Mouse (Mus musculus) c-Kit-positive CD71-positive TER-119-positive erythroid progenitor cells, embryonic 14.5 days (primary cell): ENCODE measurements around the gene Dusp5.
"Not testable (repeated sequence)": the region's sequence is repeated elsewhere in the genome, so short reads cannot be mapped to it uniquely, and the experiment has no call there.

ENCODE experiments used
- DNase-seq: peaks from one replicate; pipeline ENCODE4 v3.0.0-alpha.2; 2013; ENCODE audit warnings: low spot score

The Dusp5 gene

DNA sequence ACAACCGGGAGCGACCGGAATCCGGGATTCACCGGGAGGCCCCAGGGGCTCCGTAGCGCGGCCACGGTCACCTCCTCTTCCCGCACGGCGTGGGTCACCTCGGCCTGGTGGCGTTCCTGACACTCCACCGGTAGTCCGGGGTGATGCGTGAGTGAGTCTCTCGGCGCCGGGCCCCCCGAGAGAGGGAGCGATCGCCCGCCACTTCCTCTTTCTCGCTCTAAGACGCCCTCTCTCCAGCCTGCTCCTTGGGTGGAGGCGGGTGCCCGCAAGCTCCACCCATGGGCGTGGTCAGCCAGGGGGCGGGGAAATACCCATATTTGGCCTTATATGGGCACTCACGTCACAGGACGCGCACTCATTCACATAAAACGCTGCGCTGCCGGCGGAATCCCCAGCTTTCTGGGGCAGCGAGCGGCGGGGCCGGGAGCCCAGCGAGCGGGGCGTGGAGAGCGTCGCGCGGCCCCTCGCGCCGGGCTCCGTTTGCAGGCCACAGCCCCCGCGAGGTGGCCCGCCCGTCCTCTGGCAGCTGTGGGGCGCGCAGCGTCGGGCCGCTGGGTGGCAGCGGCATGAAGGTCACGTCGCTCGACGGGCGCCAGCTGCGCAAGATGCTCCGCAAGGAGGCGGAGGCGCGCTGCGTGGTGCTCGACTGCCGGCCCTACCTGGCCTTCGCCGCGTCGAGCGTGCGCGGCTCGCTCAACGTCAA is at the start of gene Dusp5:
Dusp5 (plus strand) TSS at position 358 of the 703 bp plus-strand sequence.
- peak; percentile 82 for DNase-seq

DNA sequence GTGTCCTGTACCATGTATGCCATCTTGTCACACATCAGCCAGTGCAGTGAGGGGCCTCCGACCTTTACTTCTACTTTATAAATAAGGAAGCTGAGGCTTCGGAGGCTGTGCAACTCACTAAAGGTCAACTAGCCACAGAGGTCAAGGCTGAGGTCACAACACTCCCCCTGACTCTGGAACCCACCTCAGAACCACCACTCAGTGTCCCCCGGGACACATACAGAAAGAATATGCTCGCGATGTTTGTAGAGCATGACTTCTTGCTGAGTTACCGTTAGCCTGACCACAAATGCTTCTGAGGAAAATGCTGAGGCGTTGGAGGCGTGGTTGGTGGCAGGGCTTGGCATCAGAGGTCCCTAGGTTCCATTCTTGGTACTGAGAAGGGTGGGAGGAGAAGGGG is 49.3 kb upstream of the Dusp5 start:
- no peak for DNase-seq

DNA sequence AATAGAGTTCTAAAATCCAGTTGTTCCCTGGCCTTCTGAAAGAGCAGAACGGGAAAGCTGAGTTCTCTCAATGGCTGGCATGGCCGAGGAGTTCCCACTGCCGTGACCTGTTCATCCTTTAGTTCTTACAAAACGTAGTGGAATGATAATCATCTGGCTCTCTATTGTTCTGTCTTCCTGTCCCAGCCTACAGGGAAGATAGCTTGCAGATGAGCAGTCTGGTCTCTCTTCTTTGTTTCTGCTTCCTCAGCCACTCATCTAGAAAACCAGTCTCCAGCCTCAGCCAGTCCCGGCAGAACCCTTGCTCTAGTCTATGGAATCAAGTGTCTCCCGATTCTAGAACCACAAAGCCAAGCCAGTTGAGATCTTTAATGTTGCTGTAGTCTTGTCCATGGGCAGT is 46.8 kb upstream of the Dusp5 start:
- DNase-seq = no peak

DNA sequence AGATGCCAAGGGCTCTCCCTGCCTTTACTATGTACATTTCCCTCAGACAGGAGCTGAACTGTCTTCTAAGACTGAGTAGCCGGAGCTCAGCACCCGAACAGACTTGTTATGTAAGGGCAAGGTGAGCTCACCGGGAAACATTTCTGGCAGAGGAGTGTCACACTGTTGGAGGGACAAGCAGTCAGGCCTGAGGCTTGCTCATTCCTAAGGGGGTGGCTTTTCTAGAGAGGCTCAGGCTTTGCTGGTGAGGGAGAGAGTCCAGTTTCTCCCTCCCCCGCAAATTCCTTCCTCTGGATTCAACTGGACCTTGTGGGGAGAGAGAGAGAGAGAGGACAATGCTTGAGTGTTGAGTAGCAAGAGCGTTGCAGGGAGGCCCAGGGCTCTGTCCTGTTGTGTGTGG is 46.4 kb upstream of the Dusp5 start:
- DNase-seq = no peak

DNA sequence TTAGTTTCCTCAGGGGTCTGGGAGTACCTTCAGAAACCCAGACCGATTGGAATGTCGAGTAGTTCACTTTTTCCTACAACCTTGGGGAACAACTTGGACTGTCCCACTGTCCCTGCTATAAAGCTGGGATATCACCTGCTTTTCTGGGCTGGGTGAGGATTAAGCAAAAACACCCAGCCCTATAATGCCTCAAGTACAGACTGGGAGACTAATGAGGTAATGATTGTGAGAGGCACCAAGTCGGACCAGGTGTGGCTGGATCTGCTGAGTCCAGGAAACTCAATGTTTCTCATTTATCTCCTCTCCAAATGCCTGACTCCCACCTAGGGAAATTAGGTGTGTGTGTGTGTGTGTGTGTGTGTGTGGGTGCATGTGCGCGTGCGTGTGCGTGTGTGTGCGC is 44.9 kb upstream of the Dusp5 start:
- no peak for DNase-seq

DNA sequence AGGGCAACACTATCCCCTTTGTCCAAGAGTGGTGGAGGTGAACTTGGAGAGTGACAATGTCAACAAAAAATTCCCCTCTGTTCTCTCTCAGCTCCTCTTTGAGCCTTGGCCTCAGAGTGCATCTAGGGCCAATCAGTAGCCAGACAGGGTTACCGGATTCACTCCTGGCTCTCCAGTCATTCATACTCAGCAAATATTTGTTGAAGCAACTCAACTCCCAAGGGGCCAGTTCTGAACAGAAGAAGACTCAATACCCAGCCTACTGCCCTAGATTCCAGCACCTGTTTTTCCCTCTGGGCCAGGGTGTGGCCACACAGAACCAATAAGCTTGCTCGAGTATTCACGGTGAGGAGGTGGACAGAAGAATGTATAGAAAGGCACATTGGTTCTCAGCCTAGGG is 44.0 kb upstream of the Dusp5 start:
- DNase-seq = no peak

DNA sequence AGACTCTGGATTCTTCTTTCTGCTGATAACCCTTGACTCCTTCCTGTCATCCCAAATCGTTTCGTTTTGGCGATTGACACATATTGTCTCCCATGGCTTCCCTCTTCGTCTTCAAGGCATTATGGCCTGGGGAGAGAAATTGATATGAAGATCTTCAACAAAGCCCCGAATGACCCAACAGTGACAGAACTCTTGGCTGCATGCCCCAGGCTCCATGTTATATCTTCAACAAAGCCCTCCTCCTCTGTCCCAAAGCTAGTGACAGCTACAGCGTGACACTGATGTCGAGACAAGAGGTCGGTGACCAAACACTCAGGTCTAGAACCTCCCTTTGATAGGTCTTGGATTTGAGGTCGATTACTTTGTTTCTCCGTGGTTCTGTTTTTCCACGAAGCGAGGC is 39.7 kb upstream of the Dusp5 start:
- no peak for DNase-seq

DNA sequence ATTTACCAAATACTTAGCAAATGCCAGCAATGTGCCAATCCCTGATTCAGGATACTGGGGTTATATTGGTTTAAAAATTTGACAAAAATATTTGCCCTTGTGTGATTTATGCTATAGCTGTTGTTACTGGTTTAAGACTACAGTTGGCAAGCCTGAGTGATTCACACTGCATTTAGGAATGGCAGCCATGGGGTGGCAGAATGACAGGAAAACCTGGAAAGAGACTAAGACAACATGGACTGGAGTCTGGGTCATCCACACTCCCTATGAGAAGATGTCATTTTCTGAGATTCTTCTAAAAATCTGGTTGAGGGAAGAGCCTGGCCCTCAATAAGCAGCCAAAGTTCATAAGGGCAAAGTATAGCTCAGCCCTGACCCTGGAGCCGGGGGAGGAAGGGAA is 39.0 kb upstream of the Dusp5 start:
- no peak for DNase-seq

DNA sequence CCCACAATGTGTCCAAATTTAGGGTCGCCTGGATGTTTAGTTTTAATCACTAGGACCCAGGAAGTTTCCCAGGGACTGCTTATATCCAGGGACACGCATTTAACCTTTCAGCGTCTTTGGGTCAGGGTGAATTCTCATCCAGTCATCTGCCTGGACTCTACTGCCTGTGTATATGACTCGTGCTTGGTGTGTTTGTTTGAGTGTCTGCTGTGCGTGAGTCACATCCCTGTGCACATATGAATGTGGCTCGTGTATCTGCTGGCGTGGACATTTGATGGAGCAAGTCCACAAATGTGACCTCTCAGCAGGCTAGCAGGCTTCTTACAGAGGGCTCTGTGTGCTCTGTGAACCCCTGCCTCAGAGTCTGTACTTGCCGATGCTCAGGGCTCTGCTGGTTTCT is 38.0 kb upstream of the Dusp5 start:
- DNase-seq = no peak

DNA sequence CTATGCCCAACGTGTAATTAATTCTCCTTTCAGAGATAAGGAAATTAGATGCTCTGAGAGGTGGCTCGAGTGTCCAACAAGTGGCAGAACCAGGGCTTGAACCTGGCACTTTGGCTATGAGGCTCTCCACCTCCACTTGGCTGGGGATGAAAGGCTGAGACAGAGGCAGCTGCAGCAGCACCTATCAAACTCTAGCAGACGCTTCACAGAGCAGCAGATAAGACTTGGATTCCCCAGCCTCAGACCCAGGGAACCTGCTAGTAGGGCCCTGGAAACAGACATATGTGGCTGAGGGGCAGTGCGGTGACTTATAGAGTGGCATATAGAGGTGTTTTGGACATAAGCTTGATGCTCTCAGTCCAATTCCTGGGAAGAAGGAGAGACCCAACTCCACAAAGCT is 36.4 kb upstream of the Dusp5 start:
- peak; percentile 4 for DNase-seq

DNA sequence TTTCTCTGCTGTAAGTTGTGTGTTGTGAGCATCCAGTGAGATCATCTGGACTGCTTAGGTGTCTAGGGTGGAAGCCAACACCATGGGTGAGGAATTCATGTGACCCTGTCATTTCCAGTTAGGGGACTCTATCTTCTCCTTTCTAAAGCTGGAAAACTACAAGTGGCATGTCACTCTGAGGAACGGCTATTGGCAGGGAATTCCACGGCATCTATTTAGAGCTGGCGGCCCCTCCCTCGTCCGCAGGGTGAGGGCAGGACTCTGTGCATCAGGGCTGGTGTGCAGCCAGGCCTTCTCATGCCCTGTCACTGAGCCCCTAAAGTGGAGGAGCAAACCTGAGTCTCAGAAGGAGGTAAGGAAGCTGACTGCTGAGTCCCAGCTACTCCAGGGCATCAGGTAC is 35.0 kb upstream of the Dusp5 start:
- DNase-seq = no peak

DNA sequence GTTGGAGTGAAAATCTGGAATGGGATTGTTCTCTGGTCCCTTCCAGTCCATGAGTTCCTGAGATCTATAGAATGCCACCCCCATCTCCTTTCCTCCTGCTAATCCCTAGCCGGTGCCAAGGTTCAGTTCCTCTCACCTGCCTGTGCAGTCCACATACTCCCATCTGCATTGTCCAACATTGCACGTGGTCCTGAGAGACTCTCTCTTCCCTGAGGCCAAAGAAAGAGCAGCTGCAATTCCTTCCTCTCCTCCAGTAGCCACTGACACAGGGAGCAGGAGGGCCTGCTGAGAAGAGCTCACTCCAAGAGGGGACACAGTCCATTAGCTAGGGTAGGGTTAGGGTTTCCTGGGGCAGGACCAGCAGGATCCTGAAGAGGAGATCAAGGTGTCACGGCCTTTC is 31.0 kb upstream of the Dusp5 start:
- no peak for DNase-seq

DNA sequence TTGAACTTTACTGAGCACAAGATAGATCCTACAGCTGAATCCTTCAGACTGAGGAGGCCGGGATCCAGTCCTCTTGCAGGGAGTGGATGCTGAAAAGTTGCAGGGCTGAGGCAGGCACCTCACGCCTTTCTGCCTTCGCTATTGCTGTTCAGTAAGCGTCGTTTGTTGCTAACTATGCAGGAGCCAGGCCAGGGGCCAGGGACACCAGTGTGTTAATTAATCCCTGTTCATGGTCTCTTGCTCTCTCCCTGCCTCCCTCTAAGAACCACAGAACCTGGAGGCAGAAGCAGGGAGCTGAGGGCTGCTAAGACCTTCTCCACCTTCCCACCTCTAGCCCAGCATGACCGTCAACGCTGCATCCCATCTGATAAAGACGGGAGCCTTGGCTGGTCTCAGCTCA is 29.9 kb upstream of the Dusp5 start:
- DNase-seq = no peak

DNA sequence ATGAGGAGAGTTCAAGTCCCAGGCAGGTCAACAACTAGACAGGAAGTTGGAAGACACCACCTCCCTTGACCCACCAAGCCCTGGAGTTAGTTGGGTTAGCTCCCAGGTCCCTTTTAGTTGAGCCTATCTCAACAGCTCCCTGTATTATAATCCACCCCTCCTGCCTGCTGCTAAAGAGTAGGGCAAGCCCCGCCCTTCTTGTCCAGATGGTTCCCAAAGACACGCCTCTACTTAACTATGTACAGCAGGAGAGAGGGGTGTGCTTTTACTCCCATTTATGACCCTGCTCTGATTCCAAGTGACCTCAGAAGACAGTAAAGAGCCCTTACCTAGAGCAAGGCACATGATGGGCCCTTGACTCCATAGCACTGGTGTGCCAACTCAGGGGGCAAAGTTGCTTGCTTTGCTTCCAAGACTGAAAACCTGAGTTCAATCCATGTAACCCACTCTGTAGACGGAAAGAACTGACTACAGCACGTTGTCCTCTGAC is 29.4 kb upstream of the Dusp5 start:
- no peak for DNase-seq

DNA sequence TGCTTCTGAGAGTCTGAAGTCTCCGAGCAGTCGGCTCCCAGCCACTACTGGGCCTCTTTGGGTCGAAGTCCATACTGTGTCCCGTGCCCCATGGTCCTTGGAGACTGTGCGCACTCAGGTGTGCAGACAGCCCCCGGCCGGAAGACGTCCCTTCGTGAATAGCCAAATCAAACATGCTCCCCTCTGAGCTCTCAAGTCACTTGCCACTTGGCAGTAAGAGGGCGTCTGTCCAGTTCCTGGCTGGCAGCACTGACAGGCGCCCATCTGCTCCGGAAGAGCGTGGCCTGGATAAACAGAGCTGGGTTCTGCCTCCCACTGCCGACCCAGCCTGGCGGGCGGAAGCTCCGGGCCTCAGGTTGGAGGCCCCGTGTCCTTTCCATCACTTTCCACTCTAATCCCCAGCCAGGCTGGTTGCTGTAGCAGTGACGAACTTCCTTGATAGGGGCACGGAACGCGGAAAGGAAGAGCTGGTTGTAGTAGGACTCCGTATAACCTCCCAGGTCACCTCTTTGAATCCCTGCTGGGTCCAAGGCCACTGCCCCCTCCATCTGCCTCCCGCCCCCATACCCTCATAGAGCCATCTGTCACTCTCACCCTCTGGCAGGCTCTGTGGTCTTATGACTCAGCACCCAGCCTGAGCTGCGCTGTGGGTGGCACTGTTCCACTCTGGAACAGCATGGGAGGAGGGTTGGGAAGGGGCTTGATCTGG is 28.5 kb upstream of the Dusp5 start:
- DNase-seq = no peak

DNA sequence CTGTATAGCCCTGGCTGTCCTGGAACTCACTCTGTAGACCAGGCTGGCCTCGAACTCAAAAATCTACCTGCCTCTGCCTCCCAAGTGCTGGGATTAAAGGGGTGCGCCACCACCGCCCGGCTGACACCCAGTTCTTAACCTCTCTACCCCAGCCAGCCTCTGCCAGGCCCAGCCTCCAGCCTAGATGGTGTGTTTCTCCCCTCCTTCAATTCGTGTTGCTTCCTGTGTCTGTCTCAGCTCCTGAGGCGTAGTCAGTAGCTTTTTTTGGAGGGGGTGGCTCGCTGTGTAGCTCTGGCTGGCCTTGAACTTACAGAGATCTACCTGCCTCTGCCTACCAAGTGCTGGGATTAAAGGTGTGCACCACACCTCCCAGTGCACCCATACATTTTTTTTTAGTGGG is 27.7 kb upstream of the Dusp5 start:
- DNase-seq = not testable (repeated sequence)

DNA sequence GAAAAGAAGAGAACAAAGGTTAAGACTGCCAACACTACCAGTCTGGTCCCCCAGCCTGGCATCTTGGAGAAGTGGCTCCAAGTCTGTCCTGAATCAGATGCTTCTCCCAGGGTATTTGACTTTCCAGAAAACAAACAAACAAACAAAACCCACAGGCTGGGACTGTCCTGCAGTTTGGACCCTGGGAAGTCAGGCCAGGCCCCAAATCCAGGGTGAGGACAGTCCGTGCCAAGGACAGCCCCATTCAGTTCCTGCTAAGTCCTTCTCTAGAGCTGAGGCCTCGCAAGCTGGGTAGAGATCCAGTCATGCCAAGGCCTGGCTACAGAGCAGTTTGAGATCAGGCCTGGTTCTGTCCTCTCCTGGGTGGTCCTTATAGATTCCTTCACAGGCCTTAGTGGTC is 27.1 kb upstream of the Dusp5 start:
- DNase-seq = no peak

DNA sequence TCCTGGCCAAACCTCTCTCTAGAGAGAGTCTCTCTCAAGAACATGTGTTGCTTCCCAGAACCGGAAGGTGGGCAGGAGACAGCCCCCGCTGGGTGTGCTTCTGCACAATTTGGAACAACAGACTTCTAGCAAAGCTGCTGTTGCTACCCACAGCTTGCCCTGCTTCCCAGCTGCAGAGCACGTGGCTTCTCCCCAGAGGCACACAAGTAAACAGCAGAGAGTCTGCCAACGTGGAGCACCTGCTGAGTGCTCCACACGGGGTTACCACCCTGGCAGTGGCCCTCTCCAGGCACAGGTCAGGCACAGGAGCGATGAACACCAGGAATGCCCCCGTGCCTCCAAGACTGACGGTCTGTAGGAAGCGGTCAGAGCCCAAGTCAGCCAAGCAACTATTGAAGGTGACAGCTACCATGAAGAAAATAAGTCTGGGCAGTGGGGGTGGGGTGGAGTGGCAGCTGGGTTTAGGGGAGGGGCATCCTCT is 26.0 kb upstream of the Dusp5 start:
- no peak for DNase-seq

DNA sequence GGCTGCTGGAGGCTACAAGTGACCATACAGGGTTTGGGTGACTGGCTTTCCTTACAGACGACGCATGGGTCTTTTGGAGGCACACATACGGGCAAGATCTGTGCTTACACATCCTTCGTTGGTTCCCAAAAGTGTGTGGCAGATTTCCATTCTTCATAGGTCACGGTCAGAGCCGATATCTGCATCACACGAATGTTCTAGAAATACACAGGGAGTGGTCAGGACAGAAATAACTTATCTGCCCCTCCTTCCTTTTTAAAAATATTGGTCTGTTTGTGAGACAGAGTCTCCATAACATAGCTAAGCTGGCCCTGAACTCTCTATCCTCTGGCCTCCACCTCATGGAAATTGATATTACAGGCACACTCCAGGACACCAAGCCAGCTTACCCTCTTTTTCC is 24.7 kb upstream of the Dusp5 start:
- no peak for DNase-seq

DNA sequence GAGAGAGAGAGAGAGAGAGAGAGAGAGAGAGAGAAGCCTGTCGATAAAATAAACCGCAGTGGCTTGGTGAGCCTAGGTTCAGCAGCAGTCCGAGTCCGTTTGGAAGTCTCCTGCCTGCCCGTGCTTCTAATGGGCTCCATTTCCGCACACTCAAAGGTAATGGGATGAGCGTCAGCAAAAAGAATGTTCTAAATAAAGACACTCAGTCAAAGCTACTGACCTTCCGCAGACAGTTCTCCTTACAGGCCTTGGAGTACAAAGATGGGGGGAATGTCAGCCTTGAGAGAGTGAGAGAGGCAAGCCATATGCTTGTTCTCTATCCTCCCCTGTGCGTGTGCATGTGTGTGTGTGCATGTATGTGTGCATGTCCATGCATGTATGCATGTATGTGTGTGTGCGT is 23.2 kb upstream of the Dusp5 start:
- DNase-seq = no peak

DNA sequence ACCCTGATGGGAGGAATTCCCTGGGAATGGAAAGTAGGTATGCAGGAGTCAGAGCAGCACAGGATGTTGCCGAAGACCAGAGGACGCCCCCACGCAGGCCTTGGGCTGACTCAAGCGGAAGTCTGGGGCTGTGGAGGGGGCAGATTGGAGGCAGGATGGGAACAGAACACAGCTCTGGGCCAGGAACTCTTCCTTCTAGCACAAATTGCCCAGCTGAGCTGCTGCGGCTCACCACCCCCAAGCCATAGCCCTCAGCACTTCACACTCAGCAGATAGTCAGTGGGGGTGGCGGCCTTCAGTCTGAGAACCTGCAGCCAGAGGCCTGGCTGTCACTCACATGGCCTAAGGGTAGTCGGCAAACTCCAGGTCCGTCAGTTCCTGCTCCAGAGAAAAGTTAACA is 21.4 kb upstream of the Dusp5 start:
- no peak for DNase-seq

DNA sequence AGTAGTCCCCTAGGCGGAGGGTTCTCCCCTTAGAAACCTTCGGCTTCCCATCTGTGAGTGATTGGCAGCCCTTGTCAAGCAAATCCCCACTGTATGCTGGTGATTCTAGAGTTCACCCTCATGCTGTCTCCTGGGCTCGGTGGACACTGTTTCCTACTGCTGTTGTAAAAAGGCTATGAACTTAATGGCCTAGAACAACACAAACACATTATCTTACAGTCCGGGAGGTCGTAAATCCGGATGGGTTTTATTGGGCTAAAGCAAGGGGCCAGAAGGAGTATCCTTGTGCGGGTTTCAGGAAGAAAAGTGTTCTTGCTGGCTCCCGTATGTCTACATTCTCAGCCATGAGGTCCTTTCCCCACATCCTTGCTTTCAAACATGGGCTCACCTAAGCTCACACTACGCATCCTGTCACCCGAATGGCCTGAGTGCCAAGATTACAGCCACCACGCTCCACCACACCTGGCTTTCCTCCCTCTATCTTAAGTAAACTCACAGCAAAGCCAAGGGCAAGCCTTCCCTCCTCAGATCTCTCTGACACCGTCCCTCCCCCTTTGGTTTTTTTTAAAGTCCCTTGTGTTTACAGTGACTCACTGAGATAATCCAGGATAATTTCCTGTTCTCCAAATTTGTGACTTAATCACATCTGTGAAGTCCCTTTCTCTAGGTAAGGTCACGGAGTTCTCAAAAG is 17.5 kb upstream of the Dusp5 start:
- DNase-seq = no peak
